Mouse (Mus musculus) liver, embryonic 14.5 days (tissue): ENCODE data around the gene Depdc7. TPM values are rescaled to one million over a fixed set of nuclear protein-coding genes. Genes with fewer than 3 reads are reported as not detected.

ENCODE experiments used
- ATAC-seq: fragments of 200-750 bp; cut with Nextera tagmentation; 2 replicates; pipeline ENCODE4 v1.8.0; 2017; ENCODE audit warnings: moderate number of reproducible peaks, mild to moderate bottlenecking, moderate library complexity; ENCODE audit not compliant: insufficient read depth
- DNase-seq, 3 experiments: peaks; one replicate each; pipeline ENCODE4 v3.0.0-alpha.2; 2012 to 2013; ENCODE audit warnings: low read depth in 3 of 3, low spot score in 3 of 3
- H3K27ac ChIP-seq: fragments of 300-500 bp; sonication (generic); 2 replicates; pipeline ENCODE4 v1.5.1; 2014; ENCODE audit warnings: moderate library complexity, mild to moderate bottlenecking, control low read depth, inconsistent platforms
- H3K27me3 ChIP-seq: fragments of 300-500 bp; sonication (generic); 2 replicates; pipeline ENCODE4 v1.6.1; 2014; ENCODE audit warnings: mild to moderate bottlenecking, low read length, moderate library complexity; ENCODE audit not compliant: control insufficient read depth, insufficient read depth
- H3K36me3 ChIP-seq: fragments of 300-500 bp; sonication (generic); replicated peaks from 2 replicates; pipeline ENCODE4 v1.6.1; 2014; ENCODE audit warnings: low read depth; ENCODE audit not compliant: control insufficient read depth, insufficient read depth
- H3K4me1 ChIP-seq, 2 experiments: fragments of 200-500 bp in 1 of 2; fragments of 300-500 bp in 1 of 2; sonication (generic) in 1 of 2; replicated peaks; 2 replicates each; pipeline ENCODE4 v1.6.1; 2012 to 2014; ENCODE audit warnings: antibody characterized with exemption in 1 of 2, inconsistent platforms in 1 of 2, low read length in 1 of 2; ENCODE audit not compliant: control insufficient read depth in 2 of 2, insufficient read depth in 2 of 2
- H3K4me2 ChIP-seq: fragments of 300-500 bp; sonication (generic); 2 replicates; pipeline ENCODE4 v1.6.1; 2014; ENCODE audit warnings: low read depth, mild to moderate bottlenecking, control low read depth, moderate library complexity
- H3K4me3 ChIP-seq, 2 experiments: fragments of 200-500 bp in 1 of 2; fragments of 300-500 bp in 1 of 2; sonication (generic) in 1 of 2; 2 replicates each; pipeline ENCODE4 v1.5.1; 2012 to 2014; ENCODE audit warnings: low read depth in 2 of 2, low read length in 2 of 2, mild to moderate bottlenecking in 2 of 2, control low read depth in 1 of 2, inconsistent platforms in 1 of 2, moderate library complexity in 1 of 2; ENCODE audit not compliant: insufficient read depth in 1 of 2
- H3K9ac ChIP-seq: fragments of 300-500 bp; sonication (generic); replicated peaks from 2 replicates; pipeline ENCODE4 v1.6.1; 2014; ENCODE audit warnings: mild to moderate bottlenecking, control low read depth, moderate library complexity
- H3K9me3 ChIP-seq: fragments of 300-500 bp; sonication (generic); 2 replicates; pipeline ENCODE4 v1.6.1; 2016; ENCODE audit warnings: low read length, mixed read lengths; ENCODE audit not compliant: control insufficient read depth
- CTCF ChIP-seq: IDR thresholded peaks from 2 replicates; pipeline ENCODE4 v1.5.1; 2016; ENCODE audit warnings: antibody characterized with exemption, low read depth, control low read depth
- EP300 ChIP-seq: IDR thresholded peaks from 2 replicates; pipeline ENCODE4 v1.6.1; 2016; ENCODE audit warnings: antibody characterized with exemption, low read depth
- WGBS: fragments of 180-500 bp; shearing (Covaris S2); extraction: QIAGEN DNeasy Blood & Tissue Kit; methylation state at CpG from one replicate; pipeline ENCODE4 v1.1.7; 2014; ENCODE audit not compliant: insufficient replicate concordance; 5-methylcytosine and 5-hydroxymethylcytosine counted together
- polyA plus RNA-seq, 2 experiments: library from polyadenylated mRNA; depleted of rRNA in 1 of 2; stranded (reverse) in 1 of 2; unstranded in 1 of 2; fragments of >200 nt; fragmentation: Nextera tagmentation in 1 of 2; extraction: Ambion mirVana in 1 of 2; gene quantifications; 2 replicates each; pipeline versions ENCODE4 v1.2.1 to v1.2.3; 2012 to 2014

Depdc7 gene
- polyA plus RNA-seq, 2 experiments: 5.7 to 9.8 TPM

DNA sequence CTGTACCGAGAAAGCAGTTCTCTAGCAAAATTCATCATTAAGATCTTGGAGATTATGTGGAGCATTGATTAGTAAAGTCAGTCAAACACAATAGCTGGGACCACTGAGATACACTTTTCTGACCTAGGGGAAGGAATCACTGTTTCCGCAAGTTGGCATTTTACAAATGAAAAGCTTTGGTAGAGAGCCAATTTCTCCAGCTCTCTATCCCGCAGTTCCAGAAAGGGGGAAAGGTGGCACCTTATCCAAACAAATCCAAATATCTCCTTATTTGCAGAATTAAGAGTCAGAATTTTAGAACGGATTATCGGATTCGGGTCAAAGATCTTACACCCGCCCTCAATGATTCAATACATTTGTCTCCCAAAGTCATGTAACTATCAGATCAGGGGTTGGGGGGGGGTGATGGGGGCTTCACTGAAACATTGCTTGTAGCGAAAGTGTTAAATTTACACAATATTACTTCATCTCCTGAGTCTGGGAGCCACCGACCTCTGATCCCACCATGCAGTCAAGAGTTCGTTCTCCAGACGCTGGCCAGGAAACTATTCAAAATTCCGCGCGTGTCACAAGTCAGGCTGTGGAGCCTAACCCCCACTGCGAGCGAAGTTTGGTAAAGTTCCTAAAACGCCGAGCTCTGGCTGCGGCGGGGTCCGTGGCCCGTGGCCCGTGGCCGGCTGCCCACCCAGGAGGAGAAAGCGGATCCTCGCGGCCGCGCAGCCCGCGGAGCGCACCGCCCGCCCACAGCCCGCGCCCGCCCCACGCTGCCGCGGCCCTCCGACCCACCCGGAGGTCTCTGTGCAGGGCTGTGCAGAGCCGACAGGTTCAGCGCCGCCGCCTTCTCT is 560 bp downstream of the Depdc7 start:
- peak; percentile 37; the same call in 1 of the 2 replicates for ATAC-seq
- Histone ChIP-seq H3K27ac (no peak overlapping the region), H3K4me3 (peak overlapping the region; percentile 58 to 63), H3K4me1 (0 out of 4 replicates have a peak, but pooled peaks cover 0 to 2% of the 10 kb centered on the region in 2 experiments), H3K4me2 (peak overlapping the region; percentile 63), H3K9ac (peak overlapping the region; percentile 42), H3K9me3 (no peaks in the 10 kb centered on the region), H3K36me3 (no peaks in the 10 kb centered on the region), H3K27me3 (peaks cover 26% of the 10 kb centered on the region)
- WGBS: 6% methylated on average over 42 of the region's 46 CpGs
- no peak for TF ChIP-seq CTCF
- no peak for DNase-seq

DNA sequence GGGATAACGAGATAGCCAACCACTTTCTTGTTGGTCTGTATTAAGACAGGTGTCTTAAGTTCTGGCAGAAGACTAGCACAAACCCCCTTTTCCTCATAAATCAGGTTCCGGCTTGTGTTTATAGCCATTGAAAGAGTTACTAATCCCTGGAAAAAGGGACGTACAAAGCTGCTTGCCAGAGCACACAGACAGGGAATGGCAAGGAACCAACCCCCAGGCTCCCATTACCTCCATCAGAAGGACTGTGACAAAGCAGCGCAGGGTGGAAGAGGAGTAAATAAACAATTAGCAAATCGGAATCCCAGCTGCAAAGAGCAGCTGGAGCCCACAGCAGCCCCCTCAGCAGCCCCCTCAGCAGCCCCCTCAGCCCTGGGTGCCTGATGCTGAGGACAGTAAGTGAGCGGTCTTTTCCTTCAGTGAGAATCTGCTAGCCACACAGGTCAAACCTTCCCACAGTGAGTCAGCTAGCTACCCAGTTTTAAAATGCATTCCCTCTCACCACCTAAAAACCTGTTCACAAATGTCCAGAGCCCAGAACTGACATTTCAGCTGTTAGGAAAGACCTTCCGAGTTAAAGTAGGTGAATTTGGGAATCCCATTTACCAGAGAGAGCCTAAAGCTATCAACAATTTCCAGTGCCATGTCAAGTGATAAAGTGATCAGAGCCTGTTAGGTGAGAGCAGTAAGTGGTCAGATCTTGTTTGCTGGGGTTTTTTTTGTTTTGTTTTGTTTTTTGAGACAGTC is 1.5 kb downstream of the Depdc7 start:
- Histone ChIP-seq H3K4me1 (peaks cover 0 to 6% of the 10 kb centered on the region in 2 experiments; a peak in 1 of 4 replicates), H3K36me3 (no peaks in the 10 kb centered on the region), H3K27ac (no peak overlapping the region), H3K27me3 (peaks cover 26% of the 10 kb centered on the region), H3K4me3 (peak overlapping the region; percentile 4 to 63; a peak in 2 of 4 replicates), H3K9ac (no peak overlapping the region), H3K4me2 (peak overlapping the region; percentile 63), H3K9me3 (no peaks in the 10 kb centered on the region)
- WGBS: 46% methylated on average over 7 of the region's 7 CpGs
- ATAC-seq (no peak), DNase-seq (no peak)
- no peak for TF ChIP-seq EP300
- no peak for TF ChIP-seq CTCF

DNA sequence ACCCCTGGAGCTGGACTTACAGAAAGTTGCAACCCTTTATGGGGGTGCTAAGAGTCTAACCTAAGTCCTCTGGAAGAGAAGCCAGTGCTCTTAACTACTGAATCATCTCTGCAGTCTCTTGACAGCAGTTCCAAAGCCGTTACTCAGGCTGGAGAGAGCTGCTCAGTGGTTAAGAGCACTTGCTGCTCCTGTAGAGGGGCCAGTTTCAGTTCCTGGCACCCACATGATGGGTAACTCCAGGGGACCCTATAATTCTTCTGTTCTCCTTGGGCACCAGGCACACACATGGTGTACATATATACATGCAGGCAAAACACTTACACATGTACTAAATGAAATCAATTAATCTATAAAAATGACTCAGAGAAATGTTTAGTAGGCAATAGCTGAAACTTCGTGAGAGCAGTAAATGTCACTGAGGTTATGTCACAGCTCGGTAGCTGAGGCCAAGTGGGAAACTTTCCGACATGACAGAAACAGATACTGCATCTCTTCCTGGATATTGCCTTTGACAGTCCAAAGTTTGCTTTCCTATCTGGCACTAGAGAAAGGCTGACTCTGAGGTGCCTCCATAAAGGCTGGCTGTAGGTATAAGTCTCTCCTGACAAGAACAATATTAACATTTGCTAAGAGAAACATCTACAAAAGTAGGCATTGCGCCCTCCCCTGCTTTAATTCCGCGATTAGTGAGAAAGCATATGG is 2.3 kb downstream of the Depdc7 start:
- TF ChIP-seq EP300 (no peak), CTCF (no peak)
- Histone ChIP-seq H3K4me3 (no peak overlapping the region), H3K4me2 (peak overlapping the region; percentile 63; the same call in 1 of the 2 replicates), H3K27me3 (peaks cover 26% of the 10 kb centered on the region), H3K9ac (no peak overlapping the region), H3K9me3 (no peaks in the 10 kb centered on the region), H3K4me1 (peaks cover 0 to 6% of the 10 kb centered on the region in 2 experiments; a peak in 1 of 4 replicates), H3K27ac (no peak overlapping the region), H3K36me3 (no peaks in the 10 kb centered on the region)
- ATAC-seq: no peak
- WGBS: 51% methylated on average over 7 of the region's 7 CpGs
- DNase-seq: no peak

- peaks cover 0 to 6% of the 10 kb centered on the region in 2 experiments; a peak in 1 of 4 replicates for H3K4me1 ChIP-seq
- no peak overlapping the region for H3K9ac ChIP-seq
- 72% methylated on average over 2 of the region's 2 CpGs for WGBS
- ATAC-seq (no peak), DNase-seq (no peak)
- H3K9me3 ChIP-seq: no peaks in the 10 kb centered on the region
- no peak overlapping the region for H3K4me3 ChIP-seq
- H3K36me3 ChIP-seq: no peaks in the 10 kb centered on the region
- TF ChIP-seq CTCF: no peak
- no peak for TF ChIP-seq EP300
- peaks cover 26% of the 10 kb centered on the region for H3K27me3 ChIP-seq
- H3K27ac ChIP-seq: no peak overlapping the region
- no peak overlapping the region for H3K4me2 ChIP-seq
Observed at GRCm38 (mm10) chr2:104739691-104740090, 3.0 kb downstream of the Depdc7 start.
